Mouse (Mus musculus) spleen, adult 2 months (tissue): Measurements from ENCODE around the gene Tmem131.

Source experiments
- CTCF ChIP-seq: fragments of 200-500 bp; IDR thresholded peaks from 2 replicates; pipeline ENCODE4 v1.5.1; 2011; ENCODE audit warnings: mild to moderate bottlenecking, inconsistent platforms; ENCODE audit not compliant: insufficient read depth, insufficient read length, insufficient replicate concordance; ENCODE audit errors: extremely low read depth
- POLR2A ChIP-seq: fragments of 200-500 bp; IDR thresholded peaks from 2 replicates; pipeline ENCODE4 v1.6.1; 2011; ENCODE audit warnings: low read depth, low read length, inconsistent platforms

GRCm38 (mm10) chr1:36785238-36785641, 158.2 kb downstream of the Tmem131 start:
- TF ChIP-seq CTCF = no peak
- TF ChIP-seq POLR2A = no peak
